8 mouse cellular contexts compared by ENCODE assay signal in genomic region chr10:82662267-82662990, GRCm38 (mm10). TPM values are rescaled to one million over a fixed set of nuclear protein-coding genes. Genes with fewer than 3 reads are reported as not detected.
DNase-seq lines count a peak whose midpoint lies in the region; ATAC-seq lines count a peak whose summit lies in the region.

No protein-coding gene starts in this region.

- H3K27me3 ChIP-seq in forebrain, embryonic 15.5 days: no peaks in the 10 kb centered on the region
- no peaks in the 10 kb centered on the region for H3K27me3 ChIP-seq in forebrain, embryonic 10.5 days (ENCODE audit: poor library complexity, severe bottlenecking)
- H3K27me3 ChIP-seq in embryonic facial prominence, embryonic 10.5 days (replicated peaks; ENCODE audit: low read depth, poor library complexity, severe bottlenecking): no peaks in the 10 kb centered on the region

- no peak overlapping the region for H3K4me2 ChIP-seq in forebrain, embryonic 15.5 days (replicated peaks)

- H3K36me3 ChIP-seq in forebrain, embryonic 15.5 days: no peaks in the 10 kb centered on the region
- no peaks in the 10 kb centered on the region for H3K36me3 ChIP-seq in forebrain, embryonic 10.5 days (replicated peaks)
- no peaks in the 10 kb centered on the region for H3K36me3 ChIP-seq in embryonic facial prominence, embryonic 10.5 days (replicated peaks)

- peak; percentile 93 for ATAC-seq in forebrain, embryonic 15.5 days (replicated peaks)

- H3K9ac ChIP-seq in forebrain, embryonic 15.5 days (replicated peaks): no peak overlapping the region

- H3K4me3 ChIP-seq in forebrain, embryonic 15.5 days: no peak overlapping the region
- H3K4me3 ChIP-seq in forebrain, embryonic 10.5 days: no peak overlapping the region
- H3K4me3 ChIP-seq in embryonic facial prominence, embryonic 10.5 days: no peak overlapping the region

- DNase-seq in forebrain, embryonic 10.5 days (ENCODE audit: extremely low spot score, low spot score): no peak
- peak; percentile 85 to 89 for DNase-seq in cerebellum, postnatal 14 days
- peak; percentile 70 to 86 for DNase-seq in layer of hippocampus, postnatal 14 days (ENCODE audit: low spot score in 2 of 2)
- peak; percentile 27 for DNase-seq in right cerebral cortex, postnatal 4 days
- no peak for DNase-seq in adrenal gland, adult (ENCODE audit: inconsistent age in 2 of 2, low spot score in 1 of 2)
- no peak for DNase-seq in embryonic facial prominence, embryonic 10.5 days (ENCODE audit: low spot score)
- DNase-seq in ovary, postnatal 36 days (ENCODE audit: low spot score): no peak

- peak overlapping the region; percentile 87 for H3K27ac ChIP-seq in forebrain, embryonic 15.5 days (replicated peaks)
- H3K27ac ChIP-seq in forebrain, embryonic 10.5 days: no peak overlapping the region
- no peak overlapping the region for H3K27ac ChIP-seq in embryonic facial prominence, embryonic 10.5 days (replicated peaks)

- WGBS in forebrain, embryonic 15.5 days: 59% methylated on average over 14 of the region's 14 CpGs
- 93% methylated on average over 14 of the region's 14 CpGs for WGBS in forebrain, embryonic 10.5 days
- WGBS in embryonic facial prominence, embryonic 10.5 days: 86% methylated on average over 14 of the region's 14 CpGs

- H3K9me3 ChIP-seq in forebrain, embryonic 15.5 days: no peaks in the 10 kb centered on the region
- H3K9me3 ChIP-seq in forebrain, embryonic 10.5 days: no peaks in the 10 kb centered on the region
- H3K9me3 ChIP-seq in embryonic facial prominence, embryonic 10.5 days: no peaks in the 10 kb centered on the region

- H3K4me1 ChIP-seq in forebrain, embryonic 15.5 days: peaks cover 16% of the 10 kb centered on the region
- H3K4me1 ChIP-seq in forebrain, embryonic 10.5 days: peaks cover 4% of the 10 kb centered on the region; the same call in 1 of the 2 replicates
- H3K4me1 ChIP-seq in embryonic facial prominence, embryonic 10.5 days: peaks cover 7% of the 10 kb centered on the region

RNA-seq across cellular contexts. Expression of gene Glt8d2, which starts 28.0 kb away (rescaled TPM):
- polyA plus RNA-seq in forebrain, embryonic 15.5 days (2015; fragmentation: Nextera tagmentation; extraction: Ambion mirVana): 2.9 and 3.7 TPM in 2 replicates
- 1.00 and 1.3 TPM in 2 replicates for polyA plus RNA-seq in forebrain, embryonic 10.5 days (2016; fragmentation: Nextera tagmentation; extraction: Ambion mirVana)
- total RNA-seq in layer of hippocampus, postnatal 14 days (2021): 1 to 10 TPM; 6.8 to 7.2 TPM
- polyA plus RNA-seq in embryonic facial prominence, embryonic 10.5 days (2016; fragmentation: Nextera tagmentation; extraction: Ambion mirVana): 3.4 and 5.2 TPM in 2 replicates

RNA-seq across cellular contexts. Expression of gene Tdg, which starts 32.8 kb away (rescaled TPM):
- polyA plus RNA-seq in forebrain, embryonic 15.5 days (2015; fragmentation: Nextera tagmentation; extraction: Ambion mirVana): 223 and 227 TPM in 2 replicates
- polyA plus RNA-seq in forebrain, embryonic 10.5 days (2016; fragmentation: Nextera tagmentation; extraction: Ambion mirVana): 291 and 312 TPM in 2 replicates
- 10 to 100 TPM; 62.3 to 66.8 TPM for total RNA-seq in layer of hippocampus, postnatal 14 days (2021)
- polyA plus RNA-seq in embryonic facial prominence, embryonic 10.5 days (2016; fragmentation: Nextera tagmentation; extraction: Ambion mirVana): 262 and 276 TPM in 2 replicates

RNA-seq across cellular contexts. Expression of gene Hcfc2, which starts 33.5 kb away (rescaled TPM):
- 51.4 and 54.7 TPM in 2 replicates for polyA plus RNA-seq in forebrain, embryonic 15.5 days (2015; fragmentation: Nextera tagmentation; extraction: Ambion mirVana)
- polyA plus RNA-seq in forebrain, embryonic 10.5 days (2016; fragmentation: Nextera tagmentation; extraction: Ambion mirVana): 22.7 and 24.8 TPM in 2 replicates
- 10 to 100 TPM; 35.5 to 36.2 TPM for total RNA-seq in layer of hippocampus, postnatal 14 days (2021)
- polyA plus RNA-seq in embryonic facial prominence, embryonic 10.5 days (2016; fragmentation: Nextera tagmentation; extraction: Ambion mirVana): 24.5 and 26.6 TPM in 2 replicates

RNA-seq across cellular contexts. Expression of gene 1190007I07Rik, which starts 39.4 kb away (rescaled TPM):
- polyA plus RNA-seq in forebrain, embryonic 15.5 days (2015; fragmentation: Nextera tagmentation; extraction: Ambion mirVana): 34.1 and 34.2 TPM in 2 replicates
- polyA plus RNA-seq in forebrain, embryonic 10.5 days (2016; fragmentation: Nextera tagmentation; extraction: Ambion mirVana): 43.7 and 46.4 TPM in 2 replicates
- total RNA-seq in layer of hippocampus, postnatal 14 days (2021): 10 to 100 TPM; 17.0 to 20.8 TPM
- 36.9 and 38.6 TPM in 2 replicates for polyA plus RNA-seq in embryonic facial prominence, embryonic 10.5 days (2016; fragmentation: Nextera tagmentation; extraction: Ambion mirVana)

Comparison
In these comparisons a context has a peak if more than half of its experiments do, and no peak if none do; other contexts are left out.
1. DNase-seq: peak in cerebellum, postnatal 14 days (2 of 2), layer of hippocampus, postnatal 14 days (2 of 2) and right cerebral cortex, postnatal 4 days (single experiment); none in forebrain, embryonic 10.5 days (single experiment), adrenal gland, adult (0 of 2), embryonic facial prominence, embryonic 10.5 days (single experiment) and ovary, postnatal 36 days (single experiment).